Mouse (Mus musculus): Measurements from ENCODE around the gene Garnl3.

DNA sequence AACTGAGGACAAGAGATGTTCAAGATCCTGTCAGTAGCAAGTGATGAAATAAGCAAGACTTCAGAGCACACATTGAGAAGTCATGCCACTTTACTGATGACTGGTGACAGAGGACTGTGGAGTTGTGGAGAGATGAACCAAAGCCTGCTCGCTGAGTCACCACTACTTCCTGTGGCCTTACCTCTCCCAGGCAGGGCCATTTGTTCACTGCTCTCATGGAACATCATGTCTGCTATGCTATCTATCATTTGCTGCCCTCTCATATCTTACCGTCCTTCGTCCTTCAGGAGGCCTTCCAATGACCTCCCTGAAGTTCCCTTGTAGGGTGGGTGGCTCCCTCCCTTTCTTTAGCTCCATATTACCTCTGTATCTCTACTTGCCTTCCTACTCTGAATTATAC lies 47.2 kb downstream of the Garnl3 start:
- no peak for TF ChIP-seq CTCF (IDR thresholded peaks at IDR 0.05; ENCODE audit: borderline replicate concordance, extremely low read depth, insufficient read depth, insufficient read length)
- TF ChIP-seq POLR2A (IDR thresholded peaks at IDR 0.05; ENCODE audit: borderline replicate concordance, extremely low read depth, insufficient read depth, insufficient read length, poor library complexity, severe bottlenecking): no peak
